Comparison of ENCODE assay signal across 8 mouse cellular contexts in genomic region chr4:148337890-148338880, GRCm38 (mm10). TPM values are rescaled to one million over a fixed set of nuclear protein-coding genes. Genes with fewer than 3 reads are reported as not detected.
A peak's percentile ranks its signal among the peaks of the same experiment; 100 is the strongest.
DNase-seq lines count a peak whose midpoint lies in the region; ATAC-seq and TF ChIP-seq lines count a peak whose summit lies in the region.

No protein-coding gene starts in this region.

- H3K27me3 ChIP-seq in forebrain, embryonic 12.5 days: no peaks in the 10 kb centered on the region
- no peaks in the 10 kb centered on the region for H3K27me3 ChIP-seq in forebrain, embryonic 10.5 days (ENCODE audit: poor library complexity, severe bottlenecking)
- no peaks in the 10 kb centered on the region for H3K27me3 ChIP-seq in midbrain, embryonic 11.5 days (ENCODE audit: control insufficient read depth, insufficient read depth, low read length)
- no peaks in the 10 kb centered on the region for H3K27me3 ChIP-seq in midbrain, embryonic 13.5 days

- no peak for DNase-seq in forebrain, embryonic 10.5 days (ENCODE audit: extremely low spot score, low spot score)
- no peak for DNase-seq in midbrain, embryonic 11.5 days (ENCODE audit: low spot score, missing footprints)
- DNase-seq in embryo, embryonic 9.5 days (ENCODE audit: extremely low spot score): peak; percentile 33
- no peak for DNase-seq in gastrocnemius, postnatal 36 days

- peak; percentile 56; the same call in 1 of the 2 replicates for ATAC-seq in forebrain, embryonic 12.5 days (ENCODE audit: low FRiP score)
- peak; percentile 65; the same call in 1 of the 2 replicates for ATAC-seq in midbrain, embryonic 11.5 days (ENCODE audit: low FRiP score)
- no peak for ATAC-seq in midbrain, embryonic 13.5 days
- ATAC-seq in megakaryocyte, adult 5-6 weeks (ENCODE audit: poor library complexity, severe bottlenecking): no peak

- no peaks in the 10 kb centered on the region for H3K36me3 ChIP-seq in forebrain, embryonic 12.5 days (replicated peaks)
- H3K36me3 ChIP-seq in forebrain, embryonic 10.5 days (replicated peaks): no peaks in the 10 kb centered on the region
- H3K36me3 ChIP-seq in midbrain, embryonic 11.5 days (ENCODE audit: control insufficient read depth, insufficient read depth, low read length): no peaks in the 10 kb centered on the region
- H3K36me3 ChIP-seq in midbrain, embryonic 13.5 days: no peaks in the 10 kb centered on the region

- no peak overlapping the region for H3K4me2 ChIP-seq in forebrain, embryonic 12.5 days
- H3K4me2 ChIP-seq in midbrain, embryonic 11.5 days: no peak overlapping the region
- no peak overlapping the region for H3K4me2 ChIP-seq in midbrain, embryonic 13.5 days (replicated peaks)

- intact Hi-C loops in gastrocnemius, postnatal 36 days (cut with DNase I): no loop called here

- no peak overlapping the region for H3K4me3 ChIP-seq in forebrain, embryonic 12.5 days (replicated peaks)
- no peak overlapping the region for H3K4me3 ChIP-seq in forebrain, embryonic 10.5 days
- no peak overlapping the region for H3K4me3 ChIP-seq in midbrain, embryonic 11.5 days (ENCODE audit: low read depth, low read length)
- H3K4me3 ChIP-seq in midbrain, embryonic 13.5 days (replicated peaks): no peak overlapping the region
- no peak overlapping the region for H3K4me3 ChIP-seq in olfactory bulb, adult 2 months (ENCODE audit: insufficient read depth, low read depth, low read length)

- no peaks in the 10 kb centered on the region for H3K9me3 ChIP-seq in forebrain, embryonic 12.5 days
- no peaks in the 10 kb centered on the region for H3K9me3 ChIP-seq in forebrain, embryonic 10.5 days
- no peaks in the 10 kb centered on the region for H3K9me3 ChIP-seq in midbrain, embryonic 11.5 days (ENCODE audit: control insufficient read depth, low read length)
- no peaks in the 10 kb centered on the region for H3K9me3 ChIP-seq in midbrain, embryonic 13.5 days

- H3K4me1 ChIP-seq in forebrain, embryonic 12.5 days: peaks cover 8% of the 10 kb centered on the region
- H3K4me1 ChIP-seq in forebrain, embryonic 10.5 days: peaks cover 12% of the 10 kb centered on the region
- H3K4me1 ChIP-seq in midbrain, embryonic 11.5 days (ENCODE audit: control insufficient read depth, insufficient read depth, low read length): no peaks in the 10 kb centered on the region
- peaks cover 17% of the 10 kb centered on the region for H3K4me1 ChIP-seq in midbrain, embryonic 13.5 days (replicated peaks)
- 0 out of 2 replicates have a peak, but pooled peaks cover 2% of the 10 kb centered on the region for H3K4me1 ChIP-seq in olfactory bulb, adult 2 months (ENCODE audit: control insufficient read depth, insufficient read depth, low read length)

- TF ChIP-seq CTCF in olfactory bulb, adult 2 months (IDR thresholded peaks at IDR 0.05; ENCODE audit: insufficient read depth, low read depth, low read length): peak; percentile 31; the same call in 1 of the 2 replicates

- H3K27ac ChIP-seq in forebrain, embryonic 12.5 days: no peak overlapping the region
- no peak overlapping the region for H3K27ac ChIP-seq in forebrain, embryonic 10.5 days
- H3K27ac ChIP-seq in midbrain, embryonic 11.5 days (ENCODE audit: low read depth, low read length): no peak overlapping the region
- H3K27ac ChIP-seq in midbrain, embryonic 13.5 days: no peak overlapping the region
- no peak overlapping the region for H3K27ac ChIP-seq in olfactory bulb, adult 2 months (ENCODE audit: insufficient read depth, low read depth, low read length)

- WGBS in forebrain, embryonic 12.5 days: 67% methylated on average over 13 of the region's 13 CpGs
- 69% methylated on average over 13 of the region's 13 CpGs for WGBS in forebrain, embryonic 10.5 days
- WGBS in midbrain, embryonic 11.5 days: 66% methylated on average over 13 of the region's 13 CpGs
- WGBS in midbrain, embryonic 13.5 days: 67% methylated on average over 13 of the region's 13 CpGs
- WGBS in olfactory bulb, adult 2 months: 57% methylated on average over 13 of the region's 13 CpGs

- no peak for TF ChIP-seq POLR2A in olfactory bulb, adult 2 months (IDR thresholded peaks at IDR 0.05; ENCODE audit: insufficient read depth, low read depth, low read length)

- no peak overlapping the region for H3K9ac ChIP-seq in forebrain, embryonic 12.5 days
- no peak overlapping the region for H3K9ac ChIP-seq in midbrain, embryonic 11.5 days (ENCODE audit: low read length)
- no peak overlapping the region for H3K9ac ChIP-seq in midbrain, embryonic 13.5 days (replicated peaks)

RNA-seq across cellular contexts. Expression of gene Disp3, which starts 50.4 kb away (rescaled TPM):
- 4.8 and 4.9 TPM in 2 replicates for polyA plus RNA-seq in forebrain, embryonic 12.5 days (2016; fragmentation: Nextera tagmentation; extraction: Ambion mirVana)
- polyA plus RNA-seq in forebrain, embryonic 10.5 days (2016; fragmentation: Nextera tagmentation; extraction: Ambion mirVana): 1.2 and 2.1 TPM in 2 replicates
- polyA plus RNA-seq in midbrain, embryonic 11.5 days (2014; fragmentation: Nextera tagmentation; extraction: Ambion mirVana): 2.5 and 2.9 TPM in 2 replicates
- 11.1 and 12.0 TPM in 2 replicates for polyA plus RNA-seq in midbrain, embryonic 13.5 days (2015; fragmentation: Nextera tagmentation; extraction: Ambion mirVana)
- polyA plus RNA-seq in olfactory bulb, adult 2 months (2012; ENCODE audit: insufficient read depth, insufficient read length, low replicate concordance, missing spikeins): not detected in 2 replicates
- under 1 TPM in 1 of 2 experiments, not detected in 1; 0.10 TPM for total RNA-seq in gastrocnemius, postnatal 36 days (2021)
- not detected in 2 replicates for total RNA-seq in megakaryocyte, adult 5-6 weeks (2015)
- total RNA-seq in megakaryocyte, adult 5-6 weeks (2017): not detected in 2 replicates

Comparison
In these comparisons a context has a peak if more than half of its experiments do, and no peak if none do; other contexts are left out.
1. ATAC-seq: peak in forebrain, embryonic 12.5 days (single experiment) and midbrain, embryonic 11.5 days (single experiment); none in midbrain, embryonic 13.5 days (single experiment) and megakaryocyte, adult 5-6 weeks (single experiment).